Mouse (Mus musculus): ENCODE results near the gene Ust. TPM values are rescaled to one million over a fixed set of nuclear protein-coding genes. Genes with fewer than 3 reads are reported as not detected.
A peak's percentile ranks its signal among the peaks of the same experiment; 100 is the strongest.

Ust gene
- polyA plus RNA-seq, 1 experiment from 2014 or later: 10.5 TPM

DNA sequence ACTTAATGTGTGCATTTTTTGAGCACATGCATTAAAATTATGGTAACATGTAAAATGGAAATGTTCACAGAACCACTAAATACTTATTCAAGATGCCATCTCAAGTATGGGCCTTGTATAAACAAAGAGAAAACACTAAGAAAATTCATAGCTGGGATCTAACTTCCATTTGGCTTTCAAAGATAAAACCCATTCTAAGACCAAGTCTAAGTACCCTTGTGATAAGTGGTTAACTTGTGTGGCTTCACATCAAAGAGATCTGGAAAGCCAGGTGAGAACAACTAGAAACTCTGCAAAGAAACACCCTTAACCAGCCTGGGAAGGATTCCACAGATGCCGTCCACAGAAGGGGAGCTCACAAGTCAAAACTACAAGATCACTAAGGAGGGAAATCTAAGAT lies 53.4 kb downstream of the Ust start:
- H3K4me2 ChIP-seq (ENCODE audit: low read depth, low read length): no peak overlapping the region
- WGBS: 84% methylated on average over 1 of the region's 1 CpGs
- H3K36me3 ChIP-seq (ENCODE audit: control insufficient read depth, insufficient read depth, low read length): no peaks in the 10 kb centered on the region
- no peak for ATAC-seq (ENCODE audit: low read depth)
- H3K27ac ChIP-seq (ENCODE audit: low read depth, low read length): no peak overlapping the region
- H3K4me3 ChIP-seq (ENCODE audit: low read depth, low read length): no peak overlapping the region
- peaks cover 7% of the 10 kb centered on the region; the same call in 1 of the 2 replicates for H3K4me1 ChIP-seq (ENCODE audit: control insufficient read depth, insufficient read depth, low read length)
- no peaks in the 10 kb centered on the region for H3K9me3 ChIP-seq (ENCODE audit: control insufficient read depth, low read length)
- H3K9ac ChIP-seq (replicated peaks; ENCODE audit: low read depth, low read length): no peak overlapping the region
- no peaks in the 10 kb centered on the region for H3K27me3 ChIP-seq (ENCODE audit: control insufficient read depth, insufficient read depth, low read length)

DNA sequence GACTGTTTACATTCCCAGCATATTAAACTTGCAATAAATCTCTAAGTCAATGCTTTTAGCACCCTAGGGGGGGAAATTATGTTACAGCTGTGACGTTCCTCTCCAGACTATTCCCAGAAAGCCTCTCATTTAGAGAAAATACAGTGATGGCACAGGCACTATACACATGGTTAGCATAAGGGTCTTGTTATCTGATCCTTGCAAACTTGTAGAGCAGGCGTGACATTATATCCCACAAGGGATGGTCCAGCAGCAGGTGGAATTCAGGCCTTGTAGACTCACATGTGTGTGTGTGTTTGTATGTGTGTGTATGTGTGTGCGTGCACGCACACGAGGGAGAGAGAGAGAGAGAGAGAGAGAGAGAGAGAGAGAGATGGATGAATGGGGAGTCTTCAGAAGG lies 57.3 kb downstream of the Ust start:
- no peak overlapping the region for H3K27ac ChIP-seq (ENCODE audit: low read depth, low read length)
- H3K4me1 ChIP-seq (ENCODE audit: control insufficient read depth, insufficient read depth, low read length): peaks cover 7% of the 10 kb centered on the region; the same call in 1 of the 2 replicates
- WGBS: 57% methylated on average over 5 of the region's 5 CpGs
- H3K4me2 ChIP-seq (ENCODE audit: low read depth, low read length): no peak overlapping the region
- H3K36me3 ChIP-seq (ENCODE audit: control insufficient read depth, insufficient read depth, low read length): no peaks in the 10 kb centered on the region
- peak; percentile 75 for ATAC-seq (ENCODE audit: low read depth)
- no peaks in the 10 kb centered on the region for H3K9me3 ChIP-seq (ENCODE audit: control insufficient read depth, low read length)
- H3K27me3 ChIP-seq (ENCODE audit: control insufficient read depth, insufficient read depth, low read length): no peaks in the 10 kb centered on the region
- H3K9ac ChIP-seq (replicated peaks; ENCODE audit: low read depth, low read length): no peak overlapping the region
- no peak overlapping the region for H3K4me3 ChIP-seq (ENCODE audit: low read depth, low read length)

DNA sequence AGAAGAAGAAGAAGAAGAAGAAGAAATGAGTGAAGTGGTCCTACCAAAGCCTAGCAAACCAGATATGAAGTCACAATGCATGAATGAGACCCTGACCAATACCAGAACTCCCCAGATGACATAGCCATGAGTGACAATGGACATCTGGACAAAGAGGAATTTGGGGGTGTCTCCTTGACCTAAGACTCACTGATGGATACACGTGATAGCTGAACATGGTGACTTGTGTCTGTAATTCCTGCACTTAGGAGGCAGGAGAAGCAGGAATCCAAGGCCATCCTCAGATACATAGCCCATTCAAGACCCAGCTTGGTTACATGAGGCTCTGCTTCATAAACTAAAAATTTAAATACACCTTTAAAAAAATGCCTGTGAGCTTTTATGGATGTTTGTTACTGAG lies 63.9 kb downstream of the Ust start:
- no peak overlapping the region for H3K27ac ChIP-seq (ENCODE audit: low read depth, low read length)
- H3K27me3 ChIP-seq (ENCODE audit: control insufficient read depth, insufficient read depth, low read length): no peaks in the 10 kb centered on the region
- no peak for ATAC-seq (ENCODE audit: low read depth)
- no peaks in the 10 kb centered on the region for H3K9me3 ChIP-seq (ENCODE audit: control insufficient read depth, low read length)
- no peak overlapping the region for H3K9ac ChIP-seq (replicated peaks; ENCODE audit: low read depth, low read length)
- no peaks in the 10 kb centered on the region for H3K36me3 ChIP-seq (ENCODE audit: control insufficient read depth, insufficient read depth, low read length)
- H3K4me3 ChIP-seq (ENCODE audit: low read depth, low read length): no peak overlapping the region
- WGBS: 59% methylated on average over 1 of the region's 1 CpGs
- no peaks in the 10 kb centered on the region for H3K4me1 ChIP-seq (ENCODE audit: control insufficient read depth, insufficient read depth, low read length)
- H3K4me2 ChIP-seq (ENCODE audit: low read depth, low read length): no peak overlapping the region

DNA sequence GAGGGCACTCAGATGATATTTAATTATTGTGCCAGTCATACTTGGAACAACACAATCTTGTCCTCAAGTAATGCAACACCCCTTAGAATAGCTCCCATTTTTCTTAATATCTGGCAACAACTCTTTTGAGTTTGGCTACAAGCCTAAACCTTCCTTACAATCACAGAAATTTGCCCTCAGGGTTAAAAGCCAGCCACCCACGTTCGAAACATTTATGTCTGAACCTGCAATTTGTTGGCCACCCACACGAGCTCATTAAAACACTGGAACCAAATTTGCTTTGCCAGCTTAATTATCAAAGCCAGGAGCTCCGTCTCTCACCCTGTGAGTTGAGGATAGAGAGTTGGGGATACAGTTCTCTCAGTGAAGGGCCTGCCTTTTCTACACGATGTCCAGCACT lies 70.9 kb downstream of the Ust start:
- Histone ChIP-seq H3K9me3 (ENCODE audit: control insufficient read depth, low read length) (no peaks in the 10 kb centered on the region), H3K4me3 (ENCODE audit: low read depth, low read length) (no peak overlapping the region), H3K4me1 (ENCODE audit: control insufficient read depth, insufficient read depth, low read length) (no peaks in the 10 kb centered on the region), H3K36me3 (ENCODE audit: control insufficient read depth, insufficient read depth, low read length) (no peaks in the 10 kb centered on the region), H3K27ac (ENCODE audit: low read depth, low read length) (no peak overlapping the region), H3K4me2 (ENCODE audit: low read depth, low read length) (no peak overlapping the region), H3K27me3 (ENCODE audit: control insufficient read depth, insufficient read depth, low read length) (no peaks in the 10 kb centered on the region), H3K9ac (replicated peaks; ENCODE audit: low read depth, low read length) (no peak overlapping the region)
- ATAC-seq (ENCODE audit: low read depth): no peak
- WGBS: 49% methylated on average over 5 of the region's 5 CpGs

DNA sequence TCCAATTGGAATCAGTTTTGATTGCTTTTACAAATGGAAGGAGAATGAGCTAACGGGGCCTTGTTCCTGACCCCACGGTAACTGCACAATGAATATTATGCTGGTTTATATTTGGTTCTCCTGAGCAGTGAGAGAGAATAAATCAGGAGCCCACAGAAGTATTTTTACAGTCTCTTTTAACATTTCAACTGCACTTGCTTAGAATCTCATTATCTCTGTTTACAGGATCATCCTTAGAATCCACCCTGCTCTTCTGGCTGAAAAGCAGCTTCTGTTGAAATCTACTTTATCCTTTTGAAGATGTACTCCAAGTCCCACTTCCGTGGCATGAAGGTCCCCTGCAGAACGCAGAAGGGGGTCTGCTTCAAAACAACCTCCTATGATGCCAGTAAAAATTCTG lies 71.7 kb downstream of the Ust start:
- no peak overlapping the region for H3K4me2 ChIP-seq (ENCODE audit: low read depth, low read length)
- no peak for ATAC-seq (ENCODE audit: low read depth)
- H3K9me3 ChIP-seq (ENCODE audit: control insufficient read depth, low read length): no peaks in the 10 kb centered on the region
- no peaks in the 10 kb centered on the region for H3K4me1 ChIP-seq (ENCODE audit: control insufficient read depth, insufficient read depth, low read length)
- H3K36me3 ChIP-seq (ENCODE audit: control insufficient read depth, insufficient read depth, low read length): no peaks in the 10 kb centered on the region
- H3K4me3 ChIP-seq (ENCODE audit: low read depth, low read length): no peak overlapping the region
- 41% methylated on average over 4 of the region's 4 CpGs for WGBS
- no peak overlapping the region for H3K9ac ChIP-seq (replicated peaks; ENCODE audit: low read depth, low read length)
- no peaks in the 10 kb centered on the region for H3K27me3 ChIP-seq (ENCODE audit: control insufficient read depth, insufficient read depth, low read length)
- no peak overlapping the region for H3K27ac ChIP-seq (ENCODE audit: low read depth, low read length)

DNA sequence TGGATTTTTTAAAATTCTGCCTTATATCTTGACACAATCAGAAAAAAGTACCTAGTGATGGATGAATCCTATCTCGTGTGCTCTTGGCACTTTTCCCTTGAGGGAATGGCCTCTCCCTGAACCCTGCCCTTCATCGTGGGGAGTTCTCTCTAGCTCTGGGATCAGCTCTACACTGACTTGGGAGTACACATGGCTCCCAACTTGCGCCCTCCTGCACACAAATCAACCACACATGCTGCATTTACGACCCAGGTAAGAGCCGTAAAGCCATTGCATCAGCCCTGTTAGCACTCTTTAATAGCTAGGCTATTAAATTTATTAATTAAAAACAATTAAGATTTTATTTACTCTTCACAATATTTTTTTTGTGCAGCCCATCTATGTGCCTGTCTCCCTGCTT lies 74.6 kb downstream of the Ust start:
- H3K4me3 ChIP-seq (ENCODE audit: low read depth, low read length): no peak overlapping the region
- H3K27ac ChIP-seq (ENCODE audit: low read depth, low read length): no peak overlapping the region
- ATAC-seq (ENCODE audit: low read depth): peak; percentile 63; the same call in 1 of the 2 replicates
- no peak overlapping the region for H3K4me2 ChIP-seq (ENCODE audit: low read depth, low read length)
- no peaks in the 10 kb centered on the region for H3K4me1 ChIP-seq (ENCODE audit: control insufficient read depth, insufficient read depth, low read length)
- H3K9ac ChIP-seq (replicated peaks; ENCODE audit: low read depth, low read length): no peak overlapping the region
- H3K27me3 ChIP-seq (ENCODE audit: control insufficient read depth, insufficient read depth, low read length): no peaks in the 10 kb centered on the region
- H3K9me3 ChIP-seq (ENCODE audit: control insufficient read depth, low read length): no peaks in the 10 kb centered on the region
- 56% methylated on average over 5 of the region's 5 CpGs for WGBS
- H3K36me3 ChIP-seq (ENCODE audit: control insufficient read depth, insufficient read depth, low read length): no peaks in the 10 kb centered on the region

DNA sequence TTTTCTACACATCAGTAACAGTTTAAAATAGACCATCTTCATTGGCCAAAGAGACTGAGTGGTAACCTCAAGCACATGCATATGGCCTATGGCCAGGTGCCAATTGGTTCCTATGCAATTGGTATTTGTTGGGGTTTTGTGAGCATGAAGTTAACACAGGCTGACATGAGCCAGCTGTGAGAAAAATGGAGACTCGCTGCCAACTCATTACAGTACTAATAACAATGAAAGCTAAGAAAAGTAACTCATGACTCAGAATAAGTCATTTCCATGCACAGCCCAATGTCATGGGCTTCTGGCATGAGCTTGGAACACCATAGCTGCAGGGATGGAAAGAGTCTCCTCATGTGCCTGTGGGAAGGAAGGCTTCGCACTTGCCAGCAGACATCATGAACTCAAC lies 86.8 kb downstream of the Ust start:
- no peak overlapping the region for H3K27ac ChIP-seq (ENCODE audit: low read depth, low read length)
- ATAC-seq (ENCODE audit: low read depth): no peak
- H3K9ac ChIP-seq (replicated peaks; ENCODE audit: low read depth, low read length): no peak overlapping the region
- no peaks in the 10 kb centered on the region for H3K9me3 ChIP-seq (ENCODE audit: control insufficient read depth, low read length)
- H3K4me1 ChIP-seq (ENCODE audit: control insufficient read depth, insufficient read depth, low read length): no peaks in the 10 kb centered on the region
- H3K36me3 ChIP-seq (ENCODE audit: control insufficient read depth, insufficient read depth, low read length): no peaks in the 10 kb centered on the region
- WGBS: 89% methylated on average over 2 of the region's 2 CpGs
- no peak overlapping the region for H3K4me3 ChIP-seq (ENCODE audit: low read depth, low read length)
- H3K27me3 ChIP-seq (ENCODE audit: control insufficient read depth, insufficient read depth, low read length): no peaks in the 10 kb centered on the region
- H3K4me2 ChIP-seq (ENCODE audit: low read depth, low read length): no peak overlapping the region

DNA sequence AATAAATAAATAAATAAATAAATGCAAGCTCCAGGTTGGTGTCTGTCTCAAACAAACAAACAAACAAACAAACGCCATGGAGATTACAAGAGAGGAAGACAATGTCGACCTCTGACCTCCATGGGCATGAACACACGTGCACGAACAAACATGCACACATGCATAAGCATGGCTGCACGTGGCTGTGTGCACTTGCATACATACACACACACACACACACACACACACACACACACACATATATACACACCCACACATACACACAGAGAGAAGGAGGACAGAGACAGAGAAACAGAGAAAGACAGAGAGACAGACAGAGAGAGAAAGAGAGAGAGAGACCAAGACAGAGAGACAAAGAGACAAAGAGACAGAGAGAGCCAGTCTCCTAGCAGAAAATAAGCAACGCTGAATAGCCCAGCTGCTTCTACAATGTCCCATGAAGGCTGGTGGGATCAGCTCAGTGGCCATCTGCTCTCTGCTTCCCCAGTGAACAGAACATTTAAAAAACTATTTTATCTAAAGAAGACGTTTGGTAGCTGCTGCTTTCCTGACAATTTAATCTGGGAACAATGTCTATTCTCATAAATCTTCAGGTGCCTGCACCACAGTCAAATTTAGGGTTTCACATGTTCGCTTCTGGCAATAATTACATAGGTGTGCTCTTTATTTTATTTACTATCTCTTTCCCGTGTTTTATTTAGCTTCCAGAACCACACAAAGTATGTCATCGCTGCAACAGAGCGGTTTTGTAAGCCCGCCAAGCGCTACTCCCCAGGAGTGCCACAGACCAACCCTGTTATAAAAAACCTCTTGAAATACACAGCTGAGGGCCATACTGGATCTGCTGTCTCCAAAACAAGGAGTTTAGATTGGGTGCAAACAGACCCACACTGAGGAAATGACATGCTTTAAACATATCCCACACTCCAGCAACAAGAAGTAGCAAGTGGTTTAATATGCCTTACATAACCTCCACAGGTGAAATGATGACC lies 89.5 kb downstream of the Ust start:
- H3K9ac ChIP-seq (replicated peaks; ENCODE audit: low read depth, low read length): no peak overlapping the region
- 56% methylated on average over 13 of the region's 13 CpGs for WGBS
- peak; percentile 70; the same call in 1 of the 2 replicates for ATAC-seq (ENCODE audit: low read depth)
- H3K4me3 ChIP-seq (ENCODE audit: low read depth, low read length): no peak overlapping the region
- no peaks in the 10 kb centered on the region for H3K27me3 ChIP-seq (ENCODE audit: control insufficient read depth, insufficient read depth, low read length)
- H3K4me1 ChIP-seq (ENCODE audit: control insufficient read depth, insufficient read depth, low read length): no peaks in the 10 kb centered on the region
- H3K9me3 ChIP-seq (ENCODE audit: control insufficient read depth, low read length): no peaks in the 10 kb centered on the region
- peak overlapping the region; percentile 10; the same call in 1 of the 2 replicates for H3K27ac ChIP-seq (ENCODE audit: low read depth, low read length)
- H3K36me3 ChIP-seq (ENCODE audit: control insufficient read depth, insufficient read depth, low read length): no peaks in the 10 kb centered on the region
- no peak overlapping the region for H3K4me2 ChIP-seq (ENCODE audit: low read depth, low read length)

DNA sequence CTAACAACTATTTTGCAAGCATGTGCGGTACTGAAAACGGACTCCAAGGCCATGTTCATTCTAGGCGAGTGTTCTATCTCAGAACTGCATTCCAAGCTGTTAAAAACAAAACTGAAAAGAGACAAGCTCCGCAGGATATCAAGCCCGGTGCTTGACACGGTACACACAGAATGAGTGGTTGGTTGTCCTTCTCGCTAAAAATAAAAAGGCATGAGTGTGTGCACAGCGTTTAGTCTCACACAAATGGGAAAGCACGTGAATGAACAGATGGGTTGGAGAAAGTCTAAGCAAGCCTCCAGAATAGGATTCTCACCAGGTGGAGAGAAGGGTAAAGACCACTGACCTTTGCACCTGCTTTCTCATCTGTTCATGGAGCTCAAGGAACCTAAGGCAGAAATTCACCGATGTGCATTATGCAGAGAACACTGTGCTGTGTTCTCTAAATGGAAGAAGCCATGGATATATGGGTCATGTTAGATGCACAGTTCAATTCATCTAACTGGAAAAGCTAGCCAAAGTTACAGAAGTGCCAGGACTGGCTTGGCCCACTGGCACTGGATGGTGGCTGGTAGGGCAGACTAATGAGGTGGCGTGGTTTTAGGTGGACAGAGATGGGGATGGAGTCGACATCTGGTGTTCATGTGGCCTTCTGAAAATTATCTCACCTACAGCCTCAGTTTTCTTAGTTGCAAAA lies 90.8 kb downstream of the Ust start:
- ATAC-seq (ENCODE audit: low read depth): no peak
- no peaks in the 10 kb centered on the region for H3K27me3 ChIP-seq (ENCODE audit: control insufficient read depth, insufficient read depth, low read length)
- H3K27ac ChIP-seq (ENCODE audit: low read depth, low read length): no peak overlapping the region
- H3K4me3 ChIP-seq (ENCODE audit: low read depth, low read length): no peak overlapping the region
- no peaks in the 10 kb centered on the region for H3K36me3 ChIP-seq (ENCODE audit: control insufficient read depth, insufficient read depth, low read length)
- no peak overlapping the region for H3K9ac ChIP-seq (replicated peaks; ENCODE audit: low read depth, low read length)
- no peaks in the 10 kb centered on the region for H3K9me3 ChIP-seq (ENCODE audit: control insufficient read depth, low read length)
- no peaks in the 10 kb centered on the region for H3K4me1 ChIP-seq (ENCODE audit: control insufficient read depth, insufficient read depth, low read length)
- H3K4me2 ChIP-seq (ENCODE audit: low read depth, low read length): no peak overlapping the region
- 82% methylated on average over 12 of the region's 12 CpGs for WGBS

All from neural tube, embryonic 14.5 days (tissue).